Mouse (Mus musculus) spleen, adult 12 weeks (tissue): ENCODE results near the gene Gm5725.
"Not testable (repeated sequence)": the region's sequence is repeated elsewhere in the genome, so short reads cannot be mapped to it uniquely, and the experiment has no call there.

ENCODE experiments used
- DNase-seq: peaks from one replicate; pipeline ENCODE4 v3.0.0; 2022; ENCODE audit warnings: low spot score

Gene Gm5725

GRCm38 (mm10) chr7:21844167-21844566 lies at the start of gene Gm5725:
Gene Gm5725 (minus strand): TSS chr7:21844267.
- DNase-seq = not testable (repeated sequence)

GRCm38 (mm10) chr7:21832051-21832450 lies 12.0 kb downstream of the Gm5725 start, which contains the start of gene Vmn1r135:
Gene Vmn1r135 (plus strand): TSS chr7:21832351.
- DNase-seq = not testable (repeated sequence)

GRCm38 (mm10) chr7:21796628-21797027 lies 47.4 kb downstream of the Gm5725 start, which contains the start of gene Gm4177:
Gene Gm4177 (minus strand): TSS chr7:21796728.
- DNase-seq = not testable (repeated sequence)
